Mouse (Mus musculus) myocyte (in vitro differentiated cells): Measurements from ENCODE around the gene Rap2a. TPM values are rescaled to one million over a fixed set of nuclear protein-coding genes. Genes with fewer than 3 reads are reported as not detected.

ENCODE experiments used
- H3K27me3 ChIP-seq: one replicate; pipeline ENCODE4 v1.6.1; 2011; ENCODE audit not compliant: control insufficient read depth, insufficient read depth, insufficient read length
- H3K36me3 ChIP-seq: one replicate; pipeline ENCODE4 v1.6.1; 2011; ENCODE audit not compliant: control insufficient read depth, insufficient read depth
- H3K4me2 ChIP-seq: one replicate; pipeline ENCODE4 v1.6.1; 2011; ENCODE audit warnings: low read depth, control low read depth
- H3K4me3 ChIP-seq: one replicate; pipeline ENCODE4 v1.5.1; 2011; ENCODE audit warnings: mild to moderate bottlenecking, control low read depth, moderate library complexity
- H3K79me2 ChIP-seq: one replicate; pipeline ENCODE4 v1.6.1; 2011; ENCODE audit not compliant: control insufficient read depth, insufficient read depth
- H3ac ChIP-seq: one replicate; pipeline ENCODE4 v1.6.1; 2011; ENCODE audit not compliant: control insufficient read depth, insufficient read length
- CEBPB ChIP-seq: IDR thresholded peaks from 2 replicates; pipeline ENCODE4 v1.6.1; 2011; ENCODE audit warnings: mild to moderate bottlenecking, moderate library complexity; ENCODE audit not compliant: poor library complexity, insufficient read depth, severe bottlenecking
- E2F4 ChIP-seq: IDR thresholded peaks from one replicate; pipeline ENCODE4 v1.6.1; 2011; ENCODE audit warnings: mild to moderate bottlenecking, control low read depth, moderate library complexity; ENCODE audit not compliant: insufficient read depth
- MAX ChIP-seq: IDR thresholded peaks from one replicate; pipeline ENCODE4 v1.6.1; 2011; ENCODE audit warnings: low read depth, mild to moderate bottlenecking, control low read depth
- MYOD1 ChIP-seq, 3 experiments: IDR thresholded peaks; one replicate each; pipeline ENCODE4 v1.6.1; 2011; ENCODE audit warnings: control low read depth in 2 of 3, low read depth in 2 of 3, mild to moderate bottlenecking in 2 of 3, moderate library complexity in 1 of 3; ENCODE audit not compliant: insufficient read length in 2 of 3, control insufficient read depth in 1 of 3
- MYOG ChIP-seq, 3 experiments: IDR thresholded peaks; one replicate each; pipeline ENCODE4 v1.6.1; 2011; ENCODE audit warnings: control low read depth in 2 of 3, low read depth in 2 of 3, mild to moderate bottlenecking in 2 of 3; ENCODE audit not compliant: insufficient read length in 2 of 3, control insufficient read depth in 1 of 3, insufficient read depth in 1 of 3
- POLR2A ChIP-seq: IDR thresholded peaks from one replicate; pipeline ENCODE4 v1.6.1; 2011; ENCODE audit warnings: low read depth, mild to moderate bottlenecking, control low read depth, moderate library complexity; ENCODE audit not compliant: insufficient read length
- POLR2AphosphoS2 ChIP-seq: IDR thresholded peaks from one replicate; pipeline ENCODE4 v1.6.1; 2011; ENCODE audit warnings: low read depth, control low read depth; ENCODE audit not compliant: insufficient read length
- REST ChIP-seq: IDR thresholded peaks from one replicate; pipeline ENCODE4 v1.6.1; 2011; ENCODE audit warnings: mild to moderate bottlenecking, control low read depth, moderate library complexity; ENCODE audit not compliant: insufficient read depth, insufficient read length
- SRF ChIP-seq: IDR thresholded peaks from one replicate; pipeline ENCODE4 v1.6.1; 2011; ENCODE audit warnings: low read depth; ENCODE audit not compliant: control insufficient read depth, insufficient read length
- TCF12 ChIP-seq: IDR thresholded peaks from one replicate; pipeline ENCODE4 v1.6.1; 2011; ENCODE audit warnings: mild to moderate bottlenecking, control low read depth; ENCODE audit not compliant: poor library complexity, insufficient read depth, severe bottlenecking
- TCF3 ChIP-seq: IDR thresholded peaks from one replicate; pipeline ENCODE4 v1.6.1; 2011; ENCODE audit warnings: low read depth, control low read depth; ENCODE audit not compliant: insufficient read length
- USF1 ChIP-seq: IDR thresholded peaks from one replicate; pipeline ENCODE4 v1.6.1; 2011; ENCODE audit warnings: low read depth, mild to moderate bottlenecking, control low read depth, moderate library complexity
- polyA plus RNA-seq: library from polyadenylated mRNA; unstranded; fragments of >200 nt; fragmentation: generic; extraction: Trizol; gene quantifications from one replicate; pipeline ENCODE4 v1.2.1, GENCODE M21; 2012; ENCODE audit warnings: missing spikeins

Gene Rap2a
- polyA plus RNA-seq, 1 experiment, result 5.0 TPM

- no peaks in the 10 kb centered on the region for H3K79me2 ChIP-seq
- H3K4me2 ChIP-seq, result no peak overlapping the region
- no peak for TF ChIP-seq POLR2A
- no peak for TF ChIP-seq TCF12
- no peak for TF ChIP-seq TCF3
- no peak for TF ChIP-seq MAX
- no peak for TF ChIP-seq MYOD1 (IDR thresholded peaks at IDR 0.05; ENCODE audit: control insufficient read depth in 1 of 3, insufficient read length in 2 of 3, low read depth in 2 of 3)
- no peak for TF ChIP-seq CEBPB
- no peak for TF ChIP-seq REST
- TF ChIP-seq E2F4, result no peak
- TF ChIP-seq SRF, result no peak
- no peak for TF ChIP-seq POLR2AphosphoS2
- TF ChIP-seq MYOG (IDR thresholded peaks at IDR 0.05; ENCODE audit: control insufficient read depth in 1 of 3, insufficient read depth in 1 of 3, insufficient read length in 2 of 3, low read depth in 2 of 3), result no peak
- no peak for TF ChIP-seq USF1
- no peaks in the 10 kb centered on the region for H3K36me3 ChIP-seq
- no peak overlapping the region for H3ac ChIP-seq
- no peak overlapping the region for H3K4me3 ChIP-seq
- H3K27me3 ChIP-seq, result no peaks in the 10 kb centered on the region
Measured at GRCm38 (mm10) chr14:120525644-120526043, 47.4 kb downstream of the Rap2a start.

- TF ChIP-seq REST (no peak), MYOG (IDR thresholded peaks at IDR 0.05; ENCODE audit: control insufficient read depth in 1 of 3, insufficient read depth in 1 of 3, insufficient read length in 2 of 3, low read depth in 2 of 3) (no peak), SRF (no peak), TCF3 (no peak), POLR2AphosphoS2 (no peak), CEBPB (no peak), POLR2A (no peak), E2F4 (no peak), MAX (no peak), TCF12 (no peak), MYOD1 (IDR thresholded peaks at IDR 0.05; ENCODE audit: control insufficient read depth in 1 of 3, insufficient read length in 2 of 3, low read depth in 2 of 3) (no peak), USF1 (no peak)
- Histone ChIP-seq H3K36me3 (no peaks in the 10 kb centered on the region), H3K27me3 (no peaks in the 10 kb centered on the region), H3K4me3 (no peak overlapping the region), H3K79me2 (no peaks in the 10 kb centered on the region), H3ac (no peak overlapping the region), H3K4me2 (no peak overlapping the region)
Measured at GRCm38 (mm10) chr14:120533301-120533700, 55.1 kb downstream of the Rap2a start.

- H3K36me3 ChIP-seq, result no peaks in the 10 kb centered on the region
- no peak overlapping the region for H3K4me3 ChIP-seq
- no peak overlapping the region for H3K4me2 ChIP-seq
- no peaks in the 10 kb centered on the region for H3K27me3 ChIP-seq
- TF ChIP-seq POLR2A, result no peak
- TF ChIP-seq MAX, result no peak
- no peak for TF ChIP-seq E2F4
- TF ChIP-seq TCF12, result no peak
- no peak for TF ChIP-seq MYOD1 (IDR thresholded peaks at IDR 0.05; ENCODE audit: control insufficient read depth in 1 of 3, insufficient read length in 2 of 3, low read depth in 2 of 3)
- TF ChIP-seq SRF, result no peak
- TF ChIP-seq TCF3, result no peak
- TF ChIP-seq CEBPB, result no peak
- TF ChIP-seq POLR2AphosphoS2, result no peak
- TF ChIP-seq REST, result no peak
- TF ChIP-seq MYOG (IDR thresholded peaks at IDR 0.05; ENCODE audit: control insufficient read depth in 1 of 3, insufficient read depth in 1 of 3, insufficient read length in 2 of 3, low read depth in 2 of 3), result no peak
- no peak for TF ChIP-seq USF1
- no peaks in the 10 kb centered on the region for H3K79me2 ChIP-seq
- no peak overlapping the region for H3ac ChIP-seq
Measured at GRCm38 (mm10) chr14:120534841-120535271, 56.6 kb downstream of the Rap2a start.

GRCm38 (mm10) chr14:120535446-120535845, 57.2 kb downstream of the Rap2a start:
- Histone ChIP-seq H3K27me3 (no peaks in the 10 kb centered on the region), H3K4me3 (no peak overlapping the region), H3K4me2 (no peak overlapping the region), H3ac (no peak overlapping the region), H3K36me3 (no peaks in the 10 kb centered on the region), H3K79me2 (no peaks in the 10 kb centered on the region)
- no peak for TF ChIP-seq TCF12
- TF ChIP-seq MYOG (IDR thresholded peaks at IDR 0.05; ENCODE audit: control insufficient read depth in 1 of 3, insufficient read depth in 1 of 3, insufficient read length in 2 of 3, low read depth in 2 of 3), result no peak
- no peak for TF ChIP-seq MAX
- TF ChIP-seq USF1, result no peak
- no peak for TF ChIP-seq E2F4
- no peak for TF ChIP-seq POLR2A
- no peak for TF ChIP-seq REST
- no peak for TF ChIP-seq CEBPB
- no peak for TF ChIP-seq TCF3
- TF ChIP-seq POLR2AphosphoS2, result no peak
- TF ChIP-seq MYOD1 (IDR thresholded peaks at IDR 0.05; ENCODE audit: control insufficient read depth in 1 of 3, insufficient read length in 2 of 3, low read depth in 2 of 3), result no peak
- no peak for TF ChIP-seq SRF

- TF ChIP-seq MYOD1 (IDR thresholded peaks at IDR 0.05; ENCODE audit: control insufficient read depth in 1 of 3, insufficient read length in 2 of 3, low read depth in 2 of 3), result no peak
- TF ChIP-seq POLR2AphosphoS2, result no peak
- TF ChIP-seq TCF12, result no peak
- no peak for TF ChIP-seq POLR2A
- no peak for TF ChIP-seq SRF
- no peak for TF ChIP-seq USF1
- no peak for TF ChIP-seq REST
- TF ChIP-seq E2F4, result no peak
- no peak for TF ChIP-seq MAX
- no peak for TF ChIP-seq MYOG (IDR thresholded peaks at IDR 0.05; ENCODE audit: control insufficient read depth in 1 of 3, insufficient read depth in 1 of 3, insufficient read length in 2 of 3, low read depth in 2 of 3)
- no peak for TF ChIP-seq TCF3
- no peak for TF ChIP-seq CEBPB
- H3K27me3 ChIP-seq, result no peaks in the 10 kb centered on the region
- H3K4me2 ChIP-seq, result no peak overlapping the region
- no peaks in the 10 kb centered on the region for H3K36me3 ChIP-seq
- H3ac ChIP-seq, result no peak overlapping the region
- H3K79me2 ChIP-seq, result no peaks in the 10 kb centered on the region
- no peak overlapping the region for H3K4me3 ChIP-seq
Measured at GRCm38 (mm10) chr14:120535924-120536323, 57.7 kb downstream of the Rap2a start.
